9 mouse cellular contexts compared by ENCODE assay signal in genomic region chr6:55434360-55434759, GRCm38 (mm10). TPM values are rescaled to one million over a fixed set of nuclear protein-coding genes. Genes with fewer than 3 reads are reported as not detected.
DNase-seq lines count a peak whose midpoint lies in the region; ATAC-seq and TF ChIP-seq lines count a peak whose summit lies in the region.
"Had no signal": no experiment of that assay in that cellular context is flagged by ENCODE, and none has a peak within 500 bp of the region (broad histone marks: within the 10 kb centered on the region; RNA-seq: fewer than 3 reads in every experiment).

No protein-coding gene starts in this region.

- H3K4me2 ChIP-seq in neural tube, embryonic 11.5 days (ENCODE audit: low read depth), result no peak overlapping the region
- no peak overlapping the region for H3K4me2 ChIP-seq in neural tube, embryonic 15.5 days

- no peak overlapping the region for H3K27ac ChIP-seq in neural tube, embryonic 11.5 days (ENCODE audit: low read depth, low read length)
- 0 out of 2 replicates have a peak overlapping the region, but pooled peaks have one; percentile 19 for H3K27ac ChIP-seq in neural tube, embryonic 15.5 days (replicated peaks)
- H3K27ac ChIP-seq in gastrocnemius, adult 2 months, result no peak overlapping the region

- H3K9ac ChIP-seq in neural tube, embryonic 11.5 days (ENCODE audit: low read length), result no peak overlapping the region
- no peak overlapping the region for H3K9ac ChIP-seq in neural tube, embryonic 15.5 days (replicated peaks)

- intact Hi-C loops in gastrocnemius, adult 2 months (cut with DNase I), result no loop called here

- peak; percentile 60 for DNase-seq in neural tube, embryonic 11.5 days (ENCODE audit: low spot score)
- no peak for DNase-seq in neural tube, embryonic 10.5 days (ENCODE audit: extremely low spot score, low spot score)
- DNase-seq in frontal cortex, postnatal 36 days (ENCODE audit: low spot score in 2 of 2), result peak; percentile 42 to 48
- DNase-seq in layer of hippocampus, postnatal 14 days (ENCODE audit: low spot score in 2 of 2), result peak; percentile 57 to 65
- DNase-seq in cerebellum, postnatal 25 days, result no peak
- DNase-seq in gastrocnemius, adult 2 months, result no peak

- H3K36me3 ChIP-seq in neural tube, embryonic 11.5 days (ENCODE audit: control insufficient read depth, insufficient read depth, low read length), result no peaks in the 10 kb centered on the region
- no peaks in the 10 kb centered on the region for H3K36me3 ChIP-seq in neural tube, embryonic 15.5 days

- peaks cover 18% of the 10 kb centered on the region for H3K4me1 ChIP-seq in neural tube, embryonic 11.5 days (ENCODE audit: control insufficient read depth, insufficient read depth, low read length)
- peaks cover 28% of the 10 kb centered on the region for H3K4me1 ChIP-seq in neural tube, embryonic 15.5 days

- peak; percentile 64 for ATAC-seq in neural tube, embryonic 11.5 days (ENCODE audit: insufficient read depth, low FRiP score, low TSS enrichment)
- peak; percentile 37; the same call in 1 of the 2 replicates for ATAC-seq in neural tube, embryonic 15.5 days (ENCODE audit: low FRiP score)
- ATAC-seq in activated CD4-positive, CD25-positive, alpha-beta regulatory T cell, adult 4 months, result no peak

- no peaks in the 10 kb centered on the region for H3K27me3 ChIP-seq in neural tube, embryonic 11.5 days (ENCODE audit: control insufficient read depth, insufficient read depth, low read length)
- H3K27me3 ChIP-seq in neural tube, embryonic 15.5 days (replicated peaks), result no peaks in the 10 kb centered on the region

- H3K9me3 ChIP-seq in neural tube, embryonic 11.5 days (ENCODE audit: control insufficient read depth, low read length), result no peaks in the 10 kb centered on the region
- H3K9me3 ChIP-seq in neural tube, embryonic 15.5 days (replicated peaks), result no peaks in the 10 kb centered on the region

- H3K4me3 ChIP-seq in neural tube, embryonic 11.5 days (ENCODE audit: low read depth, low read length), result no peak overlapping the region
- no peak overlapping the region for H3K4me3 ChIP-seq in neural tube, embryonic 15.5 days (replicated peaks)
- no peak overlapping the region for H3K4me3 ChIP-seq in gastrocnemius, adult 2 months

- 38% methylated on average over 3 of the region's 3 CpGs for WGBS in neural tube, embryonic 11.5 days
- 15% methylated on average over 3 of the region's 3 CpGs for WGBS in neural tube, embryonic 15.5 days

- TF ChIP-seq CTCF in gastrocnemius, adult 2 months (IDR thresholded peaks at IDR 0.05), result no peak

RNA-seq across cellular contexts. Expression of gene Adcyap1r1, which starts 17.4 kb away (rescaled TPM):
- polyA plus RNA-seq in neural tube, embryonic 11.5 days (2014; fragmentation: Nextera tagmentation; extraction: Ambion mirVana), result 18.1 and 18.3 TPM in 2 replicates
- 100 to 1,000 TPM; 134 TPM for total RNA-seq in layer of hippocampus, postnatal 14 days (2021)
- polyA plus RNA-seq in neural tube, embryonic 15.5 days (2015; fragmentation: Nextera tagmentation; extraction: Ambion mirVana), result 51.1 and 55.5 TPM in 2 replicates
- polyA plus RNA-seq in activated CD4-positive, CD25-positive, alpha-beta regulatory T cell, adult 4 months (2017; shearing (Covaris generic)), result not detected
- total RNA-seq in gastrocnemius, adult 2 months (2021), result under 1 TPM; 0.87 to 0.92 TPM
- total RNA-seq: neutrophil, adult 5-6 weeks had no signal

RNA-seq across cellular contexts. Expression of gene Ghrhr, which starts 58.3 kb away (rescaled TPM):
- not detected in 2 replicates for polyA plus RNA-seq in neural tube, embryonic 11.5 days (2014; fragmentation: Nextera tagmentation; extraction: Ambion mirVana)
- total RNA-seq in layer of hippocampus, postnatal 14 days (2021), result not detected
- polyA plus RNA-seq in neural tube, embryonic 15.5 days (2015; fragmentation: Nextera tagmentation; extraction: Ambion mirVana), result not detected in 2 replicates
- polyA plus RNA-seq in activated CD4-positive, CD25-positive, alpha-beta regulatory T cell, adult 4 months (2017; shearing (Covaris generic)), result not detected
- total RNA-seq in gastrocnemius, adult 2 months (2021), result not detected
- total RNA-seq: neutrophil, adult 5-6 weeks had no signal

Comparison
In these comparisons a context has a peak if more than half of its experiments do, and no peak if none do; other contexts are left out.
1. DNase-seq: peak in neural tube, embryonic 11.5 days (single experiment), frontal cortex, postnatal 36 days (2 of 2) and layer of hippocampus, postnatal 14 days (2 of 2); none in neural tube, embryonic 10.5 days (single experiment), cerebellum, postnatal 25 days (0 of 2) and gastrocnemius, adult 2 months (single experiment).
2. RNA of gene Adcyap1r1, which starts 17.4 kb away (polyA plus RNA-seq): 51.1 to 55.5 TPM in neural tube, embryonic 15.5 days and 18.1 to 18.3 TPM in neural tube, embryonic 11.5 days; not detected in activated CD4-positive, CD25-positive, alpha-beta regulatory T cell, adult 4 months; every median in the first group is over 10 times any median in the second.